Mouse (Mus musculus): ENCODE results near the gene Stxbp6.

The Stxbp6 gene

DNA sequence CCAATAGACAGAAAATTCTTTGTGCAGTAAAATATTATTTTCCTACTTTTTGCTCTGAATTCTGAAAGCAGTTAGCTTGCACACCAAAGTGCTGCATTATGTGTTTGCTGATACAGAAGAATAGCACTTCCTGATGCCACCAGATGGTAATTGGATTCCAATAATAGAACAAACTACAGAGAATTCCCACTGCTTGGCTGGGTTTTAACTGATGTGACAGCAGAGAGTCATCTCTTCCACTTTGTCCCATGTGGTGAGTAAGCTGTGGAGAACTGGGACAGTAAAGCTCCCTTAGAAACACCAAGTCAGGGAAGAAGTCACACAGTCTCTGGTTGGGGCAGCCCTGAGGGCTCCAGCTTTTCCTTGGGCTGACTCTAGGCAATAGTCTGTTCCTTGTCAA, 270.3 kb downstream of the Stxbp6 start:
- DNase-seq (ENCODE audit: low spot score in 2 of 2), result no peak
